Mouse (Mus musculus) CH12.LX (cell line): Measurements from ENCODE around the gene 4930455H04Rik.

Source experiments
- CTCF ChIP-seq, 2 experiments: IDR thresholded peaks in 1 of 2; conservative IDR thresholded peaks in 1 of 2; 2 replicates each; pipeline ENCODE4 v1.5.1; 2011 to 2012; ENCODE audit warnings: low read depth in 2 of 2, low read length in 2 of 2, improper control_type of control experiment in 1 of 2, inconsistent platforms in 1 of 2, mild to moderate bottlenecking in 1 of 2, moderate library complexity in 1 of 2
- ELF1 ChIP-seq: IDR thresholded peaks from 2 replicates; pipeline ENCODE4 v1.6.1; 2014; ENCODE audit warnings: low read depth, mild to moderate bottlenecking, inconsistent platforms, low read length, improper control_type of control experiment
- EP300 ChIP-seq: IDR thresholded peaks from 2 replicates; pipeline ENCODE4 v1.6.1; 2011; ENCODE audit warnings: low read length, improper control_type of control experiment
- HCFC1 ChIP-seq: IDR thresholded peaks from 2 replicates; pipeline ENCODE4 v1.6.1; 2012; ENCODE audit warnings: low read depth, mild to moderate bottlenecking, inconsistent platforms, low read length, improper control_type of control experiment
- MAX ChIP-seq: IDR thresholded peaks from 2 replicates; pipeline ENCODE4 v1.6.1; 2011; ENCODE audit warnings: low read length, improper control_type of control experiment
- NRF1 ChIP-seq: IDR thresholded peaks from 2 replicates; pipeline ENCODE4 v1.6.1; 2014; ENCODE audit warnings: low read depth, mild to moderate bottlenecking, inconsistent platforms, low read length, improper control_type of control experiment, moderate library complexity
- POLR2A ChIP-seq: IDR thresholded peaks from 2 replicates; pipeline ENCODE4 v1.6.1; 2011; ENCODE audit warnings: low read depth, mild to moderate bottlenecking, improper control_type of control experiment, low read length
- UBTF ChIP-seq: IDR thresholded peaks from 2 replicates; pipeline ENCODE4 v1.6.1; 2012; ENCODE audit warnings: low read depth, mild to moderate bottlenecking, inconsistent platforms, low read length, improper control_type of control experiment, moderate library complexity

- TF ChIP-seq ELF1 (no peak), POLR2A (no peak), CTCF (conservative IDR thresholded peaks at IDR 0.05 in 1 of 2, IDR thresholded peaks at IDR 0.05 in 1 of 2; ENCODE audit: low read depth in 2 of 2, low read length in 2 of 2) (no peak), EP300 (no peak), UBTF (no peak), MAX (no peak), HCFC1 (no peak), NRF1 (no peak)
Measured at GRCm38 (mm10) chr3:116951489-116951888, 16.6 kb upstream of the 4930455H04Rik start.
